Mouse (Mus musculus) megakaryocyte, embryonic 14.5 days (primary cell): ENCODE data around the gene Abtb2.

Experiments used
- FLI1 ChIP-seq: IDR thresholded peaks from 2 replicates; pipeline ENCODE4 v1.6.1; 2012; ENCODE audit warnings: low read length, inconsistent platforms, mixed read lengths
- GATA1 ChIP-seq: IDR thresholded peaks from 3 replicates; pipeline ENCODE4 v1.6.1; 2012; ENCODE audit warnings: mixed read lengths, low read length, inconsistent platforms, borderline replicate concordance

- no peak for TF ChIP-seq GATA1
- no peak for TF ChIP-seq FLI1
Observed at GRCm38 (mm10) chr2:103632136-103632925, 66.2 kb downstream of the Abtb2 start.
